Mouse (Mus musculus): ENCODE results near the gene Siglec1.
"Not testable (repeated sequence)": the region's sequence is repeated elsewhere in the genome, so short reads cannot be mapped to it uniquely, and the experiment has no call there.

The Siglec1 gene

GRCm38 (mm10) chr2:131086667-131087390 lies at the start of gene Siglec1:
TSS of gene Siglec1 (minus strand) at chr2:131086765.
- DNase-seq, result no peak

- DNase-seq, result no peak
Measured at GRCm38 (mm10) chr2:131135521-131136139, 49.1 kb upstream of the Siglec1 start.

GRCm38 (mm10) chr2:131134826-131135400 lies 48.3 kb upstream of the Siglec1 start:
- no peak for DNase-seq

GRCm38 (mm10) chr2:131134381-131134780 lies 47.8 kb upstream of the Siglec1 start:
- DNase-seq, result peak; percentile 77

- no peak for DNase-seq
Measured at GRCm38 (mm10) chr2:131132930-131133547, 46.5 kb upstream of the Siglec1 start, which contains the start of gene Gm11037. TSS of gene Gm11037 (plus strand) at chr2:131133497.

- no peak for DNase-seq
Measured at GRCm38 (mm10) chr2:131132111-131132888, 45.7 kb upstream of the Siglec1 start.

GRCm38 (mm10) chr2:131130849-131131248 lies 44.3 kb upstream of the Siglec1 start:
- DNase-seq, result no peak

- peak; percentile 45 for DNase-seq
Measured at GRCm38 (mm10) chr2:131129836-131130235, 43.3 kb upstream of the Siglec1 start.

- DNase-seq, result no peak
Measured at GRCm38 (mm10) chr2:131128636-131129157, 42.1 kb upstream of the Siglec1 start.

- no peak for DNase-seq
Measured at GRCm38 (mm10) chr2:131128211-131128610, 41.6 kb upstream of the Siglec1 start.

- DNase-seq, result peak; percentile 84
Measured at GRCm38 (mm10) chr2:131127161-131127730, 40.7 kb upstream of the Siglec1 start, which contains the start of gene Hspa12b. TSS of gene Hspa12b (plus strand) at chr2:131127280.

GRCm38 (mm10) chr2:131125964-131126815 lies 39.6 kb upstream of the Siglec1 start:
- DNase-seq, result no peak

GRCm38 (mm10) chr2:131125157-131125963 lies 38.8 kb upstream of the Siglec1 start:
- no peak for DNase-seq

GRCm38 (mm10) chr2:131124166-131124565 lies 37.6 kb upstream of the Siglec1 start:
- DNase-seq, result no peak

- no peak for DNase-seq
Measured at GRCm38 (mm10) chr2:131118968-131119574, 32.5 kb upstream of the Siglec1 start.

GRCm38 (mm10) chr2:131105989-131106388 lies 19.4 kb upstream of the Siglec1 start:
- no peak for DNase-seq

GRCm38 (mm10) chr2:131105061-131105460 lies 18.5 kb upstream of the Siglec1 start:
- not testable (repeated sequence) for DNase-seq

GRCm38 (mm10) chr2:131104021-131104420 lies 17.5 kb upstream of the Siglec1 start:
- DNase-seq, result no peak

GRCm38 (mm10) chr2:131101530-131101929 lies 15.0 kb upstream of the Siglec1 start:
- no peak for DNase-seq

- no peak for DNase-seq
Measured at GRCm38 (mm10) chr2:131097087-131097486, 10.5 kb upstream of the Siglec1 start.

All from lung, postnatal 10 days (tissue).